Mouse (Mus musculus): ENCODE data around the gene Rufy2. TPM values are rescaled to one million over a fixed set of nuclear protein-coding genes. Genes with fewer than 3 reads are reported as not detected.

The Rufy2 gene
- total and polyA plus RNA-seq, 3 experiments: 1.8 to 2.6 TPM; not detected in 1

- no peak overlapping the region for H3K4me3 ChIP-seq (ENCODE audit: control insufficient read depth in 1 of 2, insufficient read depth in 1 of 2, low read depth in 2 of 2, low read length in 2 of 2)
- no peak overlapping the region for H3K27ac ChIP-seq (ENCODE audit: control insufficient read depth, low read depth, low read length)
- H3K9ac ChIP-seq (ENCODE audit: control insufficient read depth, low read depth, low read length, poor library complexity, severe bottlenecking): no peak overlapping the region
- TF ChIP-seq NRF1 (IDR thresholded peaks at IDR 0.05; ENCODE audit: insufficient read depth, low read depth, low read length, poor library complexity, severe bottlenecking): no peak
- no peak for TF ChIP-seq GABPA (IDR thresholded peaks at IDR 0.05; ENCODE audit: low read depth, low read length)
- no peak for TF ChIP-seq RAD21 (IDR thresholded peaks at IDR 0.05; ENCODE audit: low read depth, low read length)
- no peak for TF ChIP-seq POLR2A (IDR thresholded peaks at IDR 0.05; ENCODE audit: control insufficient read depth in 1 of 2, insufficient read depth in 1 of 2, low read depth in 1 of 2, low read length in 2 of 2, poor library complexity in 1 of 2)
- no peak for TF ChIP-seq ZC3H11A (IDR thresholded peaks at IDR 0.05; ENCODE audit: low read depth, low read length)
- TF ChIP-seq BHLHE40 (IDR thresholded peaks at IDR 0.05; ENCODE audit: borderline replicate concordance, low read depth, low read length): no peak
- no peak for TF ChIP-seq TAL1 (IDR thresholded peaks at IDR 0.05; ENCODE audit: low read length)
- no peak for TF ChIP-seq ZNF384 (IDR thresholded peaks at IDR 0.05; ENCODE audit: low read depth, low read length)
- no peak for TF ChIP-seq USF2 (IDR thresholded peaks at IDR 0.05; ENCODE audit: borderline replicate concordance in 1 of 2, insufficient read depth in 1 of 2, low read depth in 1 of 2, low read length in 2 of 2)
- no peak for TF ChIP-seq MAX (IDR thresholded peaks at IDR 0.05; ENCODE audit: low read length)
- no peak for TF ChIP-seq RCOR1 (IDR thresholded peaks at IDR 0.05; ENCODE audit: low read depth, low read length)
- peaks cover 9 to 21% of the 10 kb centered on the region in 2 experiments for H3K4me1 ChIP-seq (ENCODE audit: control insufficient read depth in 1 of 2, insufficient read depth in 2 of 2, low read length in 2 of 2)
- H3K36me3 ChIP-seq (ENCODE audit: control insufficient read depth in 1 of 2, insufficient read depth in 2 of 2, low read length in 2 of 2): peaks cover 23 to 35% of the 10 kb centered on the region in 2 experiments
- DNase-seq (ENCODE audit: low read depth, low spot score): no peak
- peaks cover 5% of the 10 kb centered on the region for H3K79me2 ChIP-seq (ENCODE audit: control insufficient read depth, insufficient read depth, low read length, poor library complexity)
- H3K9me3 ChIP-seq (replicated peaks; ENCODE audit: insufficient read depth, low read length): no peaks in the 10 kb centered on the region
- no peaks in the 10 kb centered on the region for H3K27me3 ChIP-seq (ENCODE audit: control insufficient read depth in 1 of 2, insufficient read depth in 2 of 2, low read length in 2 of 2)
Observed at GRCm38 (mm10) chr10:63014168-63014567, 34.1 kb downstream of the Rufy2 start.

GRCm38 (mm10) chr10:63019304-63019703, 39.3 kb downstream of the Rufy2 start:
- no peaks in the 10 kb centered on the region for H3K9me3 ChIP-seq (replicated peaks; ENCODE audit: insufficient read depth, low read length)
- TF ChIP-seq TBP (IDR thresholded peaks at IDR 0.05; ENCODE audit: low read depth, low read length): no peak
- no peak for TF ChIP-seq USF1 (IDR thresholded peaks at IDR 0.05; ENCODE audit: low read depth, low read length)
- TF ChIP-seq ZKSCAN1 (IDR thresholded peaks at IDR 0.05; ENCODE audit: low read depth, low read length): no peak
- TF ChIP-seq MYC (IDR thresholded peaks at IDR 0.05; ENCODE audit: low read depth, low read length): no peak
- no peak for TF ChIP-seq SMC3 (IDR thresholded peaks at IDR 0.05; ENCODE audit: low read depth, low read length)
- TF ChIP-seq UBTF (IDR thresholded peaks at IDR 0.05; ENCODE audit: borderline replicate concordance, insufficient read depth, low read depth, low read length): no peak
- no peak for TF ChIP-seq MYB (IDR thresholded peaks at IDR 0.05; ENCODE audit: low read depth, low read length)
- no peak overlapping the region for H3K4me3 ChIP-seq (ENCODE audit: control insufficient read depth in 1 of 2, insufficient read depth in 1 of 2, low read depth in 2 of 2, low read length in 2 of 2)
- peaks cover 18 to 20% of the 10 kb centered on the region in 2 experiments for H3K36me3 ChIP-seq (ENCODE audit: control insufficient read depth in 1 of 2, insufficient read depth in 2 of 2, low read length in 2 of 2)
- no peaks in the 10 kb centered on the region for H3K27me3 ChIP-seq (ENCODE audit: control insufficient read depth in 1 of 2, insufficient read depth in 2 of 2, low read length in 2 of 2)
- H3K4me1 ChIP-seq (ENCODE audit: control insufficient read depth in 1 of 2, insufficient read depth in 2 of 2, low read length in 2 of 2): peaks cover 2 to 6% of the 10 kb centered on the region in 2 experiments
- H3K9ac ChIP-seq (ENCODE audit: control insufficient read depth, low read depth, low read length, poor library complexity, severe bottlenecking): no peak overlapping the region
- no peak overlapping the region for H3K27ac ChIP-seq (ENCODE audit: control insufficient read depth, low read depth, low read length)
- DNase-seq (ENCODE audit: low read depth, low spot score): no peak
- peaks cover 43% of the 10 kb centered on the region for H3K79me2 ChIP-seq (ENCODE audit: control insufficient read depth, insufficient read depth, low read length, poor library complexity)
